Mouse (Mus musculus) midbrain, embryonic 14.5 days (tissue): ENCODE results near the gene Vsig8. TPM values are rescaled to one million over a fixed set of nuclear protein-coding genes. Genes with fewer than 3 reads are reported as not detected.

Experiments used
- ATAC-seq: fragments of 200-750 bp; cut with Nextera tagmentation; 2 replicates; pipeline ENCODE4 v1.8.0; 2017; ENCODE audit warnings: moderate number of reproducible peaks, moderate library complexity; ENCODE audit not compliant: low FRiP score, low TSS enrichment
- DNase-seq: peaks from one replicate; pipeline ENCODE4 v3.0.0-alpha.2; 2015
- H3K27ac ChIP-seq: fragments of 300-500 bp; sonication (generic); replicated peaks from 2 replicates; pipeline ENCODE4 v1.5.1; 2014; ENCODE audit warnings: mild to moderate bottlenecking, low read depth, low read length, moderate library complexity
- H3K27me3 ChIP-seq: fragments of 300-500 bp; sonication (generic); 2 replicates; pipeline ENCODE4 v1.6.1; 2014; ENCODE audit warnings: low read length, control low read depth, mixed read lengths; ENCODE audit not compliant: control insufficient read depth, insufficient read depth
- H3K36me3 ChIP-seq: fragments of 300-500 bp; sonication (generic); 2 replicates; pipeline ENCODE4 v1.6.1; 2014; ENCODE audit warnings: low read length, control low read depth; ENCODE audit not compliant: control insufficient read depth, insufficient read depth
- H3K4me1 ChIP-seq: fragments of 300-500 bp; sonication (generic); 2 replicates; pipeline ENCODE4 v1.6.1; 2014; ENCODE audit warnings: mild to moderate bottlenecking, antibody characterized with exemption, low read length, control low read depth; ENCODE audit not compliant: control insufficient read depth, insufficient read depth
- H3K4me2 ChIP-seq: fragments of 300-500 bp; sonication (generic); 2 replicates; pipeline ENCODE4 v1.6.1; 2014; ENCODE audit warnings: mild to moderate bottlenecking, low read length, moderate library complexity
- H3K4me3 ChIP-seq: fragments of 300-500 bp; sonication (generic); replicated peaks from 2 replicates; pipeline ENCODE4 v1.5.1; 2014; ENCODE audit warnings: low read depth, low read length
- H3K9ac ChIP-seq: fragments of 300-500 bp; sonication (generic); replicated peaks from 2 replicates; pipeline ENCODE4 v1.6.1; 2014; ENCODE audit warnings: mild to moderate bottlenecking, low read length, moderate library complexity
- H3K9me3 ChIP-seq: fragments of 300-500 bp; sonication (generic); 2 replicates; pipeline ENCODE4 v1.6.1; 2016; ENCODE audit warnings: low read length, control low read depth, mixed read lengths; ENCODE audit not compliant: control insufficient read depth
- WGBS: fragments of 180-500 bp; shearing (Covaris S2); extraction: QIAGEN DNeasy Blood & Tissue Kit; methylation state at CpG from one replicate; pipeline ENCODE4 v1.1.7; 2014; 5-methylcytosine and 5-hydroxymethylcytosine counted together
- polyA plus RNA-seq: library from polyadenylated mRNA; unstranded; fragments of >200 nt; fragmentation: Nextera tagmentation; extraction: Ambion mirVana; gene quantifications from 2 replicates; pipeline ENCODE4 v1.2.1, GENCODE M21; 2014

The Vsig8 gene
- polyA plus RNA-seq, 1 experiment from 2014 or later, result 0.22 TPM

- DNase-seq (peak; percentile 27), ATAC-seq (peak; percentile 28; the same call in 1 of the 2 replicates)
- H3K27me3 ChIP-seq, result no peaks in the 10 kb centered on the region
- H3K9me3 ChIP-seq, result no peaks in the 10 kb centered on the region
- H3K27ac ChIP-seq, result peak overlapping the region; percentile 65
- WGBS, result 52% methylated on average over 6 of the region's 6 CpGs
- H3K4me1 ChIP-seq, result peaks cover 8% of the 10 kb centered on the region; the same call in 1 of the 2 replicates
- no peak overlapping the region for H3K4me3 ChIP-seq
- H3K4me2 ChIP-seq, result no peak overlapping the region
- H3K9ac ChIP-seq, result no peak overlapping the region
- H3K36me3 ChIP-seq, result no peaks in the 10 kb centered on the region
These were observed 15.9 kb upstream of the Vsig8 start for GRCm38 (mm10) chr1:172539827-172540226.

GRCm38 (mm10) chr1:172540283-172540820 is 15.4 kb upstream of the Vsig8 start:
- 35% methylated on average over 11 of the region's 11 CpGs for WGBS
- no peak for ATAC-seq
- no peak overlapping the region for H3K9ac ChIP-seq

GRCm38 (mm10) chr1:172546062-172546461 is 9.7 kb upstream of the Vsig8 start:
- no peak overlapping the region for H3K27ac ChIP-seq
- no peak overlapping the region for H3K4me2 ChIP-seq
- WGBS, result 85% methylated on average over 4 of the region's 4 CpGs
- H3K27me3 ChIP-seq, result no peaks in the 10 kb centered on the region
- no peak overlapping the region for H3K4me3 ChIP-seq
- H3K9ac ChIP-seq, result no peak overlapping the region
- H3K36me3 ChIP-seq, result no peaks in the 10 kb centered on the region
- H3K9me3 ChIP-seq, result no peaks in the 10 kb centered on the region
- DNase-seq (no peak), ATAC-seq (no peak)
- peaks cover 18% of the 10 kb centered on the region for H3K4me1 ChIP-seq

More at GRCm38 (mm10) chr1:172540283-172540820, 15.4 kb upstream of the Vsig8 start:
- Histone ChIP-seq H3K36me3 (no peaks in the 10 kb centered on the region), H3K27ac (peak overlapping the region; percentile 65), H3K4me3 (no peak overlapping the region), H3K4me1 (peaks cover 8% of the 10 kb centered on the region; the same call in 1 of the 2 replicates), H3K4me2 (no peak overlapping the region), H3K9me3 (no peaks in the 10 kb centered on the region), H3K27me3 (no peaks in the 10 kb centered on the region)
- DNase-seq, result peak; percentile 44

- no peaks in the 10 kb centered on the region for H3K9me3 ChIP-seq
- H3K4me1 ChIP-seq, result peaks cover 22% of the 10 kb centered on the region
- H3K27me3 ChIP-seq, result no peaks in the 10 kb centered on the region
- H3K4me3 ChIP-seq, result no peak overlapping the region
- DNase-seq (no peak), ATAC-seq (no peak)
- no peak overlapping the region for H3K9ac ChIP-seq
- H3K36me3 ChIP-seq, result no peaks in the 10 kb centered on the region
- no peak overlapping the region for H3K4me2 ChIP-seq
- H3K27ac ChIP-seq, result no peak overlapping the region
- WGBS, result 50% methylated on average over 7 of the region's 7 CpGs
These were observed 7.2 kb upstream of the Vsig8 start for GRCm38 (mm10) chr1:172548501-172548900.

GRCm38 (mm10) chr1:172549314-172549713 is 6.4 kb upstream of the Vsig8 start:
- Histone ChIP-seq H3K4me2 (peak overlapping the region; percentile 62), H3K9me3 (no peaks in the 10 kb centered on the region), H3K4me1 (peaks cover 22% of the 10 kb centered on the region), H3K27me3 (no peaks in the 10 kb centered on the region), H3K27ac (no peak overlapping the region), H3K9ac (no peak overlapping the region), H3K36me3 (no peaks in the 10 kb centered on the region), H3K4me3 (no peak overlapping the region)
- no peak for DNase-seq
- WGBS, result 14% methylated on average over 2 of the region's 2 CpGs
- ATAC-seq, result no peak

GRCm38 (mm10) chr1:172549717-172550116 is 6.0 kb upstream of the Vsig8 start:
- H3K4me2 ChIP-seq, result peak overlapping the region; percentile 62
- H3K9ac ChIP-seq, result peak overlapping the region; percentile 45; the same call in 1 of the 2 replicates
- no peaks in the 10 kb centered on the region for H3K9me3 ChIP-seq
- 4% methylated on average over 8 of the region's 8 CpGs for WGBS
- peaks cover 22% of the 10 kb centered on the region for H3K4me1 ChIP-seq
- ATAC-seq (no peak), DNase-seq (no peak)
- no peak overlapping the region for H3K27ac ChIP-seq
- H3K36me3 ChIP-seq, result no peaks in the 10 kb centered on the region
- no peaks in the 10 kb centered on the region for H3K27me3 ChIP-seq
- peak overlapping the region; percentile 42 for H3K4me3 ChIP-seq

- peak overlapping the region; percentile 45 for H3K9ac ChIP-seq
- H3K27ac ChIP-seq, result peak overlapping the region; percentile 38
- DNase-seq, result peak; percentile 81
- peak overlapping the region; percentile 62 for H3K4me2 ChIP-seq
- peak overlapping the region; percentile 42 for H3K4me3 ChIP-seq
- H3K27me3 ChIP-seq, result no peaks in the 10 kb centered on the region
- WGBS, result under 1% methylated on average over 8 of the region's 8 CpGs
- peak; percentile 82 for ATAC-seq
- H3K9me3 ChIP-seq, result no peaks in the 10 kb centered on the region
- peaks cover 22% of the 10 kb centered on the region for H3K4me1 ChIP-seq
- no peaks in the 10 kb centered on the region for H3K36me3 ChIP-seq
These were observed 5.2 kb upstream of the Vsig8 start for GRCm38 (mm10) chr1:172550551-172550951.

GRCm38 (mm10) chr1:172551009-172551408 is 4.7 kb upstream of the Vsig8 start:
- H3K9me3 ChIP-seq, result no peaks in the 10 kb centered on the region
- 0 out of 2 replicates have a peak overlapping the region, but pooled peaks have one; percentile 38 for H3K27ac ChIP-seq
- no peaks in the 10 kb centered on the region for H3K36me3 ChIP-seq
- H3K9ac ChIP-seq, result no peak overlapping the region
- no peak for ATAC-seq
- WGBS, result 32% methylated on average over 7 of the region's 7 CpGs
- peak overlapping the region; percentile 42 for H3K4me3 ChIP-seq
- H3K27me3 ChIP-seq, result no peaks in the 10 kb centered on the region
- peak overlapping the region; percentile 62 for H3K4me2 ChIP-seq
- no peak for DNase-seq
- H3K4me1 ChIP-seq, result peaks cover 22% of the 10 kb centered on the region

GRCm38 (mm10) chr1:172552623-172553022 is 3.1 kb upstream of the Vsig8 start:
- Histone ChIP-seq H3K9ac (no peak overlapping the region), H3K27me3 (no peaks in the 10 kb centered on the region), H3K36me3 (no peaks in the 10 kb centered on the region), H3K27ac (no peak overlapping the region), H3K9me3 (no peaks in the 10 kb centered on the region), H3K4me3 (no peak overlapping the region), H3K4me1 (peaks cover 22% of the 10 kb centered on the region), H3K4me2 (no peak overlapping the region)
- DNase-seq, result no peak
- 44% methylated on average over 1 of the region's 1 CpGs for WGBS
- ATAC-seq, result no peak
